ENCODE assay signal across 15 mouse cellular contexts in genomic region chr1:69507513-69507912, GRCm38 (mm10).
"Had no signal": no experiment of that assay in that cellular context is flagged by ENCODE, and none has a peak within 500 bp of the region (broad histone marks: within the 10 kb centered on the region; RNA-seq: fewer than 3 reads in every experiment).

No protein-coding gene starts in this region.

- H3K9ac ChIP-seq: limb, embryonic 12.5 days; midbrain, embryonic 15.5 days; neural tube, embryonic 13.5 days had no signal

- ATAC-seq: midbrain, embryonic 15.5 days had no signal

- H3K4me2 ChIP-seq: limb, embryonic 12.5 days; midbrain, embryonic 11.5 days; midbrain, embryonic 15.5 days; neural tube, embryonic 13.5 days had no signal

- H3K9me3 ChIP-seq: limb, embryonic 12.5 days; midbrain, embryonic 15.5 days; neural tube, embryonic 13.5 days had no signal

- H3K4me3 ChIP-seq: layer of hippocampus, adult 2 months; limb, embryonic 12.5 days; midbrain, embryonic 15.5 days; neural tube, embryonic 13.5 days had no signal

- H3K27ac ChIP-seq: layer of hippocampus, adult 2 months; limb, embryonic 12.5 days; midbrain, embryonic 15.5 days; neural tube, embryonic 13.5 days had no signal

- H3K27me3 ChIP-seq: limb, embryonic 12.5 days; midbrain, embryonic 15.5 days; neural tube, embryonic 13.5 days had no signal

- H3K4me1 ChIP-seq: limb, embryonic 12.5 days; midbrain, embryonic 15.5 days; neural tube, embryonic 13.5 days had no signal

- H3K36me3 ChIP-seq: limb, embryonic 12.5 days; midbrain, embryonic 15.5 days; neural tube, embryonic 13.5 days had no signal

- DNase-seq: kidney, adult 18-20 months; kidney, postnatal 10 days; kidney, postnatal 4 days; layer of hippocampus, postnatal 36 days; lung, postnatal 36 days; retina, postnatal 1 day; right cerebral cortex, postnatal 4 days; spleen, adult 18-20 months; thymus, adult 18-20 months; thymus, postnatal 36 days had no signal
